Mouse (Mus musculus): ENCODE measurements around the gene Adam23. TPM values are rescaled to one million over a fixed set of nuclear protein-coding genes. Genes with fewer than 3 reads are reported as not detected.
"Not testable (repeated sequence)": the region's sequence is repeated elsewhere in the genome, so short reads cannot be mapped to it uniquely, and the experiment has no call there.

Adam23 gene
- polyA plus RNA-seq, 1 experiment, result 2.9 TPM

DNA sequence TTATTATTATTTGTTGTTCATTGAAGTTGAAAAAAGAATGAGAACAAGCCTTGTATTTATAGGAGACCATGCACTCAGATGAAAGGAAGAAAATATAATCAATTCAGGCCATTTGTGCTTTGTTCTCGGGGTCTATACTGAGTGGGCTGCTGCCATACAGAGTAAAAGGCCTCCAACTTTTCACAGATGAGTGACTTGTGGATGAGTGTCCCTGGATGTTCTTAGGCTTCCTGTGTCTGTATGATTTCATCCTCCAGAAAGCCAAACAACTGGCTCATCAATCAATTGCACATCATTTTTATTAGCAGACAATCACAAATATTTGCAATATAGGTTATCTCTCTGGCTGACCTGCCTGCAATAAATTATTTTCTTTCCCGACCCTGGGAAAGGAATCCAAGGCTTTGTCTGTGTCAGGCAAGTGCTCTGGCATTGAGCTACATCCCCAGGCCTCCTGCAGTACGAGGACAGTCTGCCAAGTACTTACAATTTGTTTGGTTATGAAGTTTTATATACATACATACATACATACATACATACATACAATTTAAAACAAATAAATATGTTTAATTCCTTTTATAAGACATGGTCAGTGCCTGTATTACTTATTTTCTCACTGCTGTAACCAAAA, 158.3 kb downstream of the Adam23 start:
- TF ChIP-seq CTCF (IDR thresholded peaks at IDR 0.05; ENCODE audit: insufficient read depth, low read length) (no peak), POLR2A (IDR thresholded peaks at IDR 0.05; ENCODE audit: borderline replicate concordance, extremely low read depth, low read depth, low read length) (no peak)
- WGBS, result 12% methylated on average over 3 of the region's 3 CpGs
- Histone ChIP-seq H3K4me3 (replicated peaks; ENCODE audit: extremely low read depth, low read depth, low read length) (no peak overlapping the region), H3K4me1 (ENCODE audit: control insufficient read depth, insufficient read depth, low read length) (no peaks in the 10 kb centered on the region)
- DNase-seq, result no peak

DNA sequence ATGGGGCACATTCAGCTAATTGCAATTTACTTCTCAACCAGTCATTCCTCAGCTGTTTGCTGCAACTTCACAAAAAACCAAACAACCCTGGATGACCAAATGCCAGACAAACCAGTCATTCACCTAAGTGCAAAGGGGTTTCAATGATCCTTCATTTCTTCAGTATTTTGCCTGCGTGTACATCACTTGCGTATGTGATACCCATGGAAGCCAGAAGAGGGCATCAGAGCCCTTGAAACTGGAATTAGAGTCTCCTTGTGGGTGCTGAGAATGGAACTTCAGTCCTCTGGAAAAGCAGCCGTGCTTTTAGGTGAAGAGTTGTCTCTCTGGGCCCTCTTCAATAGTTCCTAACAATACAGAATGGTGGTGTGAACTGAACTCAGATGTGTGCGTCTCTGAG, 163.9 kb downstream of the Adam23 start:
- TF ChIP-seq CTCF (IDR thresholded peaks at IDR 0.05; ENCODE audit: insufficient read depth, low read length) (no peak), POLR2A (IDR thresholded peaks at IDR 0.05; ENCODE audit: borderline replicate concordance, extremely low read depth, low read depth, low read length) (no peak)
- DNase-seq, result no peak
- WGBS, result 87% methylated on average over 4 of the region's 4 CpGs
- H3K4me1 ChIP-seq (ENCODE audit: control insufficient read depth, insufficient read depth, low read length), result no peaks in the 10 kb centered on the region
- H3K4me3 ChIP-seq (replicated peaks; ENCODE audit: extremely low read depth, low read depth, low read length), result no peak overlapping the region

DNA sequence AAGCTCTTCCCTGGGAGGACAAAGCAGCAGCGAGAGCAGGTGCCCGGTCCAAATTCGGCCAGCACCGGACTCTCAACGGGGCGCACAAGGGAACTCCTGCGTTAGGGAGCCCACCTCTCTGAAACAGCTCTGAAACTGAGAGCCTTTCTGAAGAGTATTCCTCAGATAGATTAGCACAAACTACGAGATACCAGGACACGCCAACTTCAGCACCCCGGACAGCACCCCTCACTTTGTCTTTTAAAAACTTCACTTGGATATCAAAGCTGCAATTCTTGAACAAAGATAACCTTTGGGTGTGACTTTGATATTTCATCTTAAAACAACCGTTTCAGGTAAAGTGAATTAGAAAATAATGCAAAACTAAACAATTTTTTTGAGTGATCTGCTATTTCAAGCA, 168.9 kb downstream of the Adam23 start:
- H3K4me3 ChIP-seq (replicated peaks; ENCODE audit: extremely low read depth, low read depth, low read length), result no peak overlapping the region
- H3K4me1 ChIP-seq (ENCODE audit: control insufficient read depth, insufficient read depth, low read length), result no peaks in the 10 kb centered on the region
- WGBS, result 2% methylated on average over 11 of the region's 11 CpGs
- no peak for DNase-seq
- TF ChIP-seq CTCF (IDR thresholded peaks at IDR 0.05; ENCODE audit: insufficient read depth, low read length) (no peak), POLR2A (IDR thresholded peaks at IDR 0.05; ENCODE audit: borderline replicate concordance, extremely low read depth, low read depth, low read length) (no peak)

DNA sequence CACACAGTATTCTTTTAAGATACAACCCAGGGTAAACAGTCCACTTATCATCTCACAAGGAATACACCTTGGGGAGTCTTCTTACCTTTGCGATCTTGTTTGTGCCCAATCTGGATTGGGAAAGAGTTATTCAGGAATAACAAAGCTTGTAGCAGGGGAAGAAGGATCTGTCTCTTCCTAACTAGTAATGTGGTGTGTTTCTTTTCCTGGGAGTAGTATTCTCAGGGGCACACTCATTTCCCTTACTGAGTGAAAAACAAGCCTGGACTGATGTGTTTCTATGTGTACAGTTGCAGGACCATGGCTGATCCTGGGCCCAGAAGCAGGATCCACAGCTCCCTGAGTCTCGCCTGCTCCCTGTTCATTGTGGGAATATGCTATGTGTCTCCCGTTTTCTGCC, 170.0 kb downstream of the Adam23 start, which contains the start of gene Gm39653:
Gene Gm39653, plus strand, starts transcription at position 301 of the 400 bp plus-strand sequence.
- DNase-seq, result no peak
- 73% methylated on average over 3 of the region's 3 CpGs for WGBS
- H3K4me3 ChIP-seq (replicated peaks; ENCODE audit: extremely low read depth, low read depth, low read length), result no peak within 1 kb of the TSS
- H3K4me1 ChIP-seq (ENCODE audit: control insufficient read depth, insufficient read depth, low read length), result no peaks in the 10 kb centered on the region
- TF ChIP-seq CTCF (IDR thresholded peaks at IDR 0.05; ENCODE audit: insufficient read depth, low read length) (no peak), POLR2A (IDR thresholded peaks at IDR 0.05; ENCODE audit: borderline replicate concordance, extremely low read depth, low read depth, low read length) (no peak)

DNA sequence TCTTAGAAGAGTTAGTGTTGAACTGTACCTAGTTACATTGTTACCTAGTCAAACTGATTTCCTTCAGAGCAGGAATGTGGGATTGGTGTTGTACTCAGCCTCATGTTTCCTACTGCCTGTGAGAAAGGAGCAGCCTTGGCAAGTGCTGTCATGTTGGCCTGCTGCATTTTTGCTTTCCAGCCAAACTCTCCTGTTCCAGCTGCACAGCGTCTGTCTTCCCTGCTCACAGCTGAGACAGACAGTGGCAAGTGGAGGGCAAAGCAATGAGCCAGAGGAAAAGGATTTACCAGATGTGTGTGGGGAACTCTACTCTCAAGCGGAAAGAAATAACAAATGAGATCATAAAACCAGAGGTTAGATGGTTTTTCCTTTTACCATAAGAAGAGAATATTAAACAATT, 182.5 kb downstream of the Adam23 start:
- TF ChIP-seq CTCF (IDR thresholded peaks at IDR 0.05; ENCODE audit: insufficient read depth, low read length) (no peak), POLR2A (IDR thresholded peaks at IDR 0.05; ENCODE audit: borderline replicate concordance, extremely low read depth, low read depth, low read length) (no peak)
- WGBS, result 35% methylated on average over 2 of the region's 2 CpGs
- DNase-seq, result no peak

DNA sequence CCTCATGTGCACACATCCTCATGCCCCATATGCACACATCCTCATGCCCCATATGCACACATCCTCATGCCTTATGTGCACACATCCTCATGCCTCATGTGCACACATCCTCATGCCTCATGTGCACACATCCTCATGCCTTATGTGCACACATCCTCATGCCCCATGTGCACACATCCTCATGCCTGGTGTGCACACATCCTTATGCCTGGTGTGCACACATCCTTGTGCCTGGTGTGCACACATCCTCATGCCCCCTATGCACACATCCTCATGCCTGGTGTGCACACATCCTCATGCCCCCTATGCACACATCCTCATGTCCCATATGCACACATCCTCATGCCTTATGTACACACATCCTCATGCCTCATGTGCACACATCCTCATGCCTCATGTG, 184.7 kb downstream of the Adam23 start:
- not testable (repeated sequence) for H3K4me1 ChIP-seq (ENCODE audit: control insufficient read depth, insufficient read depth, low read length); H3K4me3 ChIP-seq (replicated peaks; ENCODE audit: extremely low read depth, low read depth, low read length); DNase-seq

More for the DNA sequence above, 182.5 kb downstream of the Adam23 start:
- H3K4me1 ChIP-seq (ENCODE audit: control insufficient read depth, insufficient read depth, low read length), result no peaks in the 10 kb centered on the region
- H3K4me3 ChIP-seq (replicated peaks; ENCODE audit: extremely low read depth, low read depth, low read length), result no peak overlapping the region

DNA sequence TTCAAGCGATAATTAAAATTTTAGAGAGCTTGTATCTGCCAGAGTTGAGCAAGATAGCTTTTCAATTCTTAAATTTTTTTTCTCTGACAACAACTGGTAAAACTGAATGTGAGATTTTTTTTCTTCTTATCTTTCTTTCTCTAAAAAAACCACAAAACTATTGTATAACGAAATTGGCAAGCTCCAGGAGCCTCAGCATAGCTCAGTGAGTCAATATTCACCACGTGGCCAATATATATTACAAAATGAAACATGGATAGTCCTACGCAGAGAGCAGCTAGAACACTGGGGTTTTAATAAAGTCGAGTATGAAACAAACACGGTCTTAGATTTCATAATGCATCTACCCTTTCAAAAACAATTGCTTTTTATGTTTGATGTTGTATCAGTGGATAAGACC, 194.2 kb downstream of the Adam23 start:
- Histone ChIP-seq H3K4me3 (replicated peaks; ENCODE audit: extremely low read depth, low read depth, low read length) (no peak overlapping the region), H3K4me1 (ENCODE audit: control insufficient read depth, insufficient read depth, low read length) (no peaks in the 10 kb centered on the region)
- 65% methylated on average over 6 of the region's 6 CpGs for WGBS
- DNase-seq, result no peak
- no peak for TF ChIP-seq POLR2A (IDR thresholded peaks at IDR 0.05; ENCODE audit: borderline replicate concordance, extremely low read depth, low read depth, low read length)
- no peak for TF ChIP-seq CTCF (IDR thresholded peaks at IDR 0.05; ENCODE audit: insufficient read depth, low read length)

Other genes with a start within 250 kb of the Adam23 start
- 0.06 TPM in 2 replicates for gene Gpr1, start 231.3 kb upstream of the Adam23 start, polyA plus RNA-seq (2012; rRNA removed)
- 0.19 and 0.33 TPM in 2 replicates for gene Zdbf2, start 172.6 kb upstream of the Adam23 start, polyA plus RNA-seq (2012; rRNA removed)
- gene Gm39653, start 170.1 kb downstream of the Adam23 start, polyA plus RNA-seq (2012; rRNA removed), result not detected in 2 replicates
- gene Dytn, start 241.0 kb downstream of the Adam23 start, polyA plus RNA-seq (2012; rRNA removed), result 0.06 and 0.07 TPM in 2 replicates